Mouse (Mus musculus) left cerebral cortex, adult 18-20 months (tissue): ENCODE results near the gene Xrcc6. TPM values are rescaled to one million over a fixed set of nuclear protein-coding genes. Genes with fewer than 3 reads are reported as not detected.

Experiments used
- DNase-seq, 2 experiments: peaks; one replicate each; pipeline ENCODE4 v3.0.0; 2021 to 2022; ENCODE audit warnings: low spot score in 2 of 2, mixed read lengths in 1 of 2
- total RNA-seq, 2 experiments: library from RNA; stranded (reverse); gene quantifications; 2 replicates each; pipeline ENCODE4 v1.2.3; 2021

The Xrcc6 gene
- total RNA-seq, 2 experiments from 2014 or later: 19.9 to 22.2 TPM

- no peak for DNase-seq
Measured at GRCm38 (mm10) chr15:82016830-82017229, 29.2 kb downstream of the Xrcc6 start.

- no peak for DNase-seq
Measured at GRCm38 (mm10) chr15:82017461-82017860, 29.8 kb downstream of the Xrcc6 start.

- DNase-seq: no peak
Measured at GRCm38 (mm10) chr15:82019288-82019687, 31.7 kb downstream of the Xrcc6 start.

- DNase-seq: no peak
Measured at GRCm38 (mm10) chr15:82022535-82023088, 35.0 kb downstream of the Xrcc6 start.

GRCm38 (mm10) chr15:82023965-82024635, 36.5 kb downstream of the Xrcc6 start:
- DNase-seq: no peak

- DNase-seq: no peak
Measured at GRCm38 (mm10) chr15:82027276-82027675, 39.6 kb downstream of the Xrcc6 start.

- no peak for DNase-seq
Measured at GRCm38 (mm10) chr15:82027726-82028125, 40.1 kb downstream of the Xrcc6 start.

GRCm38 (mm10) chr15:82032386-82032785, 44.8 kb downstream of the Xrcc6 start:
- DNase-seq: no peak

GRCm38 (mm10) chr15:82033762-82034161, 46.1 kb downstream of the Xrcc6 start, which contains the start of gene Desi1:
Gene Desi1, minus strand, starts transcription at chr15:82033862.
- no peak for DNase-seq

- peak; percentile 19 to 32 for DNase-seq
Measured at GRCm38 (mm10) chr15:82035904-82036689, 48.5 kb downstream of the Xrcc6 start.

- peak; percentile 25 to 35 for DNase-seq
Measured at GRCm38 (mm10) chr15:82040650-82041049, 53.0 kb downstream of the Xrcc6 start.

GRCm38 (mm10) chr15:82044166-82044784, 56.6 kb downstream of the Xrcc6 start:
- no peak for DNase-seq

GRCm38 (mm10) chr15:82046246-82046891, 58.7 kb downstream of the Xrcc6 start:
- no peak for DNase-seq

- DNase-seq: peak; percentile 93 to 95
Measured at GRCm38 (mm10) chr15:82047080-82047883, 59.6 kb downstream of the Xrcc6 start, which contains the start of gene Snu13. Gene Snu13, minus strand, starts transcription at chr15:82047598.

- DNase-seq: no peak
Measured at GRCm38 (mm10) chr15:82052544-82052943, 64.9 kb downstream of the Xrcc6 start.

GRCm38 (mm10) chr15:82058719-82059201, 71.1 kb downstream of the Xrcc6 start, which contains the start of gene 4930407I10Rik:
Gene 4930407I10Rik, plus strand, starts transcription at chr15:82059151.
- DNase-seq: no peak

- DNase-seq: no peak
Measured at GRCm38 (mm10) chr15:82063909-82064308, 76.3 kb downstream of the Xrcc6 start.

- peak; percentile 78 to 91 for DNase-seq
Measured at GRCm38 (mm10) chr15:82065511-82065910, 77.9 kb downstream of the Xrcc6 start.

GRCm38 (mm10) chr15:82069898-82070297, 82.3 kb downstream of the Xrcc6 start, which contains the start of gene Mei1:
Gene Mei1, plus strand, starts transcription at chr15:82069996.
- DNase-seq: no peak
